Mouse (Mus musculus) stomach, postnatal 0 days (tissue): ENCODE data around the gene Hinfp.

ENCODE experiments used
- CTCF ChIP-seq: IDR thresholded peaks from 2 replicates; pipeline ENCODE4 v1.5.1; 2016; ENCODE audit warnings: antibody characterized with exemption, low read depth, mild to moderate bottlenecking, moderate library complexity
- EP300 ChIP-seq: optimal IDR thresholded peaks from 2 replicates; pipeline ENCODE3; 2016; ENCODE audit warnings: antibody characterized with exemption

DNA sequence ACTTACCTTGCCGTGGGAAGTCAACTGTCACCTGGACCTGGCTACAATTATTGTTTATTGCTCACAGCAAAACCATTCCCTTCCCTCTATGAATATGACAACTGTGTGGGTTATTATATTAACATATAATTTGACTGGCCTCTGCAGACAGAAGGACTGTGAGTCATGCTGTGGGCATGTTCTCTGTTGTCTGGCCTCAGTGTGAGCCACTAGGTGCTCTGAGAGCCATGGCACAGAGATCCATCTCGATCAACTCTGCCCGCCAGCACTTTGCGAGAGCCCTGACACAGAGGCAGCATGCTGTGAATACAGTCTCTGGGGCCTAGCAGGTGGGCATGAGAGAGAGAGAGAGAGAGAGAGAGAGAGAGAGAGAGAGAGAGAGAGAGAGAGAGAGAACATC is 35.5 kb downstream of the Hinfp start:
- TF ChIP-seq EP300 (no peak), CTCF (no peak)
